Mouse (Mus musculus) lung, adult 2 months (tissue): Measurements from ENCODE around the gene Naa80.

Experiments
- CTCF ChIP-seq: fragments of 200-500 bp; IDR thresholded peaks from 2 replicates; pipeline ENCODE4 v1.5.1; 2011; ENCODE audit warnings: mild to moderate bottlenecking, low read length, control low read depth; ENCODE audit not compliant: insufficient read depth
- POLR2A ChIP-seq: fragments of 200-500 bp; IDR thresholded peaks from 2 replicates; pipeline ENCODE4 v1.6.1; 2011; ENCODE audit warnings: low read depth, mild to moderate bottlenecking, control low read depth, low read length, borderline replicate concordance; ENCODE audit errors: extremely low read depth

GRCm38 (mm10) chr9:107582509-107583062 lies 3.9 kb downstream of the Naa80 start:
- TF ChIP-seq CTCF (no peak), POLR2A (no peak)
